Mouse (Mus musculus): Measurements from ENCODE around the gene Olfr76. TPM values are rescaled to one million over a fixed set of nuclear protein-coding genes. Genes with fewer than 3 reads are reported as not detected.
"Not testable (repeated sequence)": the region's sequence is repeated elsewhere in the genome, so short reads cannot be mapped to it uniquely, and the experiment has no call there.

Gene Olfr76
- polyA plus RNA-seq, 1 experiment from 2014 or later = not detected

DNA sequence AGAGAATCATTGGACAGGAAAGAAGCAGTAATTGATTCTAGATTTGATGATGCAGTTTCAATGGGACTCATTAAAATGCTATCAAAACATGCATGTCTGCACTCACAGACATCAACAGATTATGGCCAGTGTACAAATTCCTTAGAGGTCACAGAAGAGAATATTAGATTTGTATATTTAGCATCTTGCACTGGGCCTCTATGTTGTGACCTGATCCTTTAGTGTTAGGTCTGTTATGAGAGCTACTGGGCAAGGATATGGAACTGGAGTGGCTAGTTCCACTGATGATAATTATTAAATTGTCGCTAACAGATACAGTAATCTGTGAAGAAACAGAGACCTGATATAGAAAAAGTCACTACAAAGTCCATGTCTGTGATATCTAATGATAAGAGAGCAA lies 31.1 kb downstream of the Olfr76 start, which contains the start of gene Olfr1426:
Olfr1426 (minus strand) TSS at position 101 of the 400 bp plus-strand sequence.
- no peaks in the 10 kb centered on the region for H3K27me3 ChIP-seq (ENCODE audit: insufficient read depth, low read length)
- no peak for ATAC-seq (ENCODE audit: low FRiP score, low TSS enrichment)
- no peak within 1 kb of the TSS for H3K9ac ChIP-seq (replicated peaks; ENCODE audit: low read length)
- H3K4me3 ChIP-seq (ENCODE audit: low read length) = no peak within 1 kb of the TSS
- no peak within 1 kb of the TSS for H3K27ac ChIP-seq (ENCODE audit: low read length)
- 78% methylated on average over 1 of the region's 1 CpGs for WGBS
- no peaks in the 10 kb centered on the region for H3K9me3 ChIP-seq (ENCODE audit: low read length)
- no peaks in the 10 kb centered on the region for H3K4me1 ChIP-seq (ENCODE audit: insufficient read depth, low read length)
- no peaks in the 10 kb centered on the region for H3K36me3 ChIP-seq (ENCODE audit: insufficient read depth, low read length)
- no peak within 1 kb of the TSS for H3K4me2 ChIP-seq (replicated peaks; ENCODE audit: low read depth, low read length)

DNA sequence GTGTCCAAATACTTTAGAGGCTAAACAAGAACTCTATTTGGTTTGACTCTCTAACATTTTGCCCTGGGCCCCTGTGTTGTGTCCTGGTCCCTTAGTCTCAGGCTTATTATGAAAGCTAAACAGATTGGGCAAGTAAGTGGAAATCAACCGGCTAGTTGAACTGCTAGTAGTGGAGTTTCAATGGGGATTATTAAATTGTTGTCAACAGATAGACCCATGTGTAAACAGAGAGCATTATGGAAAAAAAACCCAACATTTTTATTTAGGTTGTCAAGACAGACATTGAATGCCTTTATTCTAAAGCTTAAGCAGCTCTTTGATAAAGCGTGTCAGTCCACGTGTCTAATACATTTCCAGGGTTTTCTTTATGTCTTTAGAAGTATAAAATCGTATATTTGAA lies 45.4 kb downstream of the Olfr76 start, which contains the start of gene Olfr1425:
Olfr1425 (minus strand) TSS at position 101 of the 400 bp plus-strand sequence.
- H3K27ac ChIP-seq (ENCODE audit: low read length); H3K36me3 ChIP-seq (ENCODE audit: insufficient read depth, low read length); ATAC-seq (ENCODE audit: low FRiP score, low TSS enrichment); H3K4me2 ChIP-seq (replicated peaks; ENCODE audit: low read depth, low read length); H3K4me3 ChIP-seq (ENCODE audit: low read length); H3K9ac ChIP-seq (replicated peaks; ENCODE audit: low read length); H3K4me1 ChIP-seq (ENCODE audit: insufficient read depth, low read length); H3K27me3 ChIP-seq (ENCODE audit: insufficient read depth, low read length); H3K9me3 ChIP-seq (ENCODE audit: low read length): not testable (repeated sequence)
- 82% methylated on average over 4 of the region's 4 CpGs for WGBS

DNA sequence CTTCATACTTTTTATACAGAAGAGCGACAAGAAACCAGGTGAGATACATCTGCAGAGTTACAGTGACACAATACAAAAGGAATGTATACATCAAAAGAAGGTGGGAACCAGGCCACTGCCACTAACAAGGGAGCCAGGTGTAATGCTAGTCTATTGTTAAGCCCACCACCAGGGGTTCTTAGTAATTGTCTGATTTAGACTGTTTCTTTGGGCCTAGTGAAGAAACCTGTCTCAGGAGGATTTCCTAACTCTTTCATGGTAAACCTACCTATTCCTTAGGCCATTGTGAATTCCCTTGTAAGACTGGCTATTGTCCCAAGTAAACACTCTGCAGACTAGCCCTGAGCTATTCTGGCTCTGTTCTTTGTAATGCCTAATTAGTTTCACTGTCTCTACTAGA lies 53.5 kb downstream of the Olfr76 start:
- WGBS = 89% methylated on average over 1 of the region's 1 CpGs
- H3K36me3 ChIP-seq (ENCODE audit: insufficient read depth, low read length); H3K9me3 ChIP-seq (ENCODE audit: low read length); H3K27ac ChIP-seq (ENCODE audit: low read length); H3K4me1 ChIP-seq (ENCODE audit: insufficient read depth, low read length); H3K27me3 ChIP-seq (ENCODE audit: insufficient read depth, low read length); ATAC-seq (ENCODE audit: low FRiP score, low TSS enrichment); H3K4me3 ChIP-seq (ENCODE audit: low read length); H3K4me2 ChIP-seq (replicated peaks; ENCODE audit: low read depth, low read length); H3K9ac ChIP-seq (replicated peaks; ENCODE audit: low read length): not testable (repeated sequence)

Other genes with a start within 250 kb of the Olfr76 start
- not detected in 2 replicates for gene Olfr1419, start 248.1 kb downstream of the Olfr76 start, polyA plus RNA-seq (2015; fragmentation: Nextera tagmentation; extraction: Ambion mirVana)
- gene Olfr1420, start 236.6 kb downstream of the Olfr76 start, polyA plus RNA-seq (2015; fragmentation: Nextera tagmentation; extraction: Ambion mirVana) = not detected in 2 replicates
- gene Patl1, start 210.8 kb downstream of the Olfr76 start, polyA plus RNA-seq (2015; fragmentation: Nextera tagmentation; extraction: Ambion mirVana) = 20.0 and 22.5 TPM in 2 replicates
- gene Osbp, start 157.3 kb downstream of the Olfr76 start, polyA plus RNA-seq (2015; fragmentation: Nextera tagmentation; extraction: Ambion mirVana) = 4.1 and 4.2 TPM in 2 replicates
- gene Olfr1423, start 81.9 kb downstream of the Olfr76 start, polyA plus RNA-seq (2015; fragmentation: Nextera tagmentation; extraction: Ambion mirVana) = not detected in 2 replicates
- gene Olfr1424, start 60.5 kb downstream of the Olfr76 start, polyA plus RNA-seq (2015; fragmentation: Nextera tagmentation; extraction: Ambion mirVana) = not detected in 2 replicates
- not detected in 2 replicates for gene Olfr1425, start 45.5 kb downstream of the Olfr76 start, polyA plus RNA-seq (2015; fragmentation: Nextera tagmentation; extraction: Ambion mirVana)
- not detected in 2 replicates for gene Olfr1426, start 31.2 kb downstream of the Olfr76 start, polyA plus RNA-seq (2015; fragmentation: Nextera tagmentation; extraction: Ambion mirVana)
- not detected in 2 replicates for gene Olfr1427, start 19.9 kb downstream of the Olfr76 start, polyA plus RNA-seq (2015; fragmentation: Nextera tagmentation; extraction: Ambion mirVana)
- not detected in 2 replicates for gene Olfr1428, start 7.3 kb downstream of the Olfr76 start, polyA plus RNA-seq (2015; fragmentation: Nextera tagmentation; extraction: Ambion mirVana)
- not detected in 2 replicates for gene Olfr1555-ps1, start 46.9 kb upstream of the Olfr76 start, polyA plus RNA-seq (2015; fragmentation: Nextera tagmentation; extraction: Ambion mirVana)
- gene Olfr1431, start 77.4 kb upstream of the Olfr76 start, polyA plus RNA-seq (2015; fragmentation: Nextera tagmentation; extraction: Ambion mirVana) = not detected in 2 replicates
- gene Olfr1432, start 109.4 kb upstream of the Olfr76 start, polyA plus RNA-seq (2015; fragmentation: Nextera tagmentation; extraction: Ambion mirVana) = not detected in 2 replicates
- not detected in 2 replicates for gene Olfr262, start 118.5 kb upstream of the Olfr76 start, polyA plus RNA-seq (2015; fragmentation: Nextera tagmentation; extraction: Ambion mirVana)
- gene Olfr235, start 137.8 kb upstream of the Olfr76 start, polyA plus RNA-seq (2015; fragmentation: Nextera tagmentation; extraction: Ambion mirVana) = not detected in 2 replicates
- not detected in 2 replicates for gene Olfr1434, start 156.7 kb upstream of the Olfr76 start, polyA plus RNA-seq (2015; fragmentation: Nextera tagmentation; extraction: Ambion mirVana)
- not detected in 2 replicates for gene Olfr1436, start 175.9 kb upstream of the Olfr76 start, polyA plus RNA-seq (2015; fragmentation: Nextera tagmentation; extraction: Ambion mirVana)
- not detected in 2 replicates for gene Olfr1437, start 201.9 kb upstream of the Olfr76 start, polyA plus RNA-seq (2015; fragmentation: Nextera tagmentation; extraction: Ambion mirVana)
- not detected in 2 replicates for gene Olfr1438-ps1, start 212.7 kb upstream of the Olfr76 start, polyA plus RNA-seq (2015; fragmentation: Nextera tagmentation; extraction: Ambion mirVana)

Measured in kidney, embryonic 16.5 days (tissue).